Mouse (Mus musculus) G1E (cell line): ENCODE results near the gene Tmem150a. TPM values are rescaled to one million over a fixed set of nuclear protein-coding genes. Genes with fewer than 3 reads are reported as not detected.

Experiments used
- ATAC-seq: 2 replicates; pipeline ENCODE4 v1.8.0; 2016; ENCODE audit warnings: mild to moderate bottlenecking; ENCODE audit not compliant: insufficient number of reproducible peaks, poor library complexity, low FRiP score, severe bottlenecking; ENCODE audit errors: extremely low read depth
- DNase-seq: peaks from one replicate; pipeline ENCODE4 v3.0.0; 2012; ENCODE audit warnings: low spot score
- H3K27me3 ChIP-seq: 2 replicates; pipeline ENCODE4 v1.6.1; 2012; ENCODE audit warnings: mild to moderate bottlenecking, low read length, inconsistent platforms; ENCODE audit not compliant: insufficient read depth
- H3K36me3 ChIP-seq: replicated peaks from 2 replicates; pipeline ENCODE3; 2012; ENCODE audit warnings: mild to moderate bottlenecking, inconsistent platforms
- H3K4me1 ChIP-seq: 2 replicates; pipeline ENCODE4 v1.6.1; 2012; ENCODE audit warnings: low read depth, low read length, inconsistent platforms, mixed read lengths; ENCODE audit not compliant: insufficient read depth
- H3K4me3 ChIP-seq: 2 replicates; pipeline ENCODE4 v1.5.1; 2012; ENCODE audit warnings: low read depth, mild to moderate bottlenecking, inconsistent platforms, low read length, moderate library complexity, mixed read lengths
- H3K9me3 ChIP-seq: replicated peaks from 2 replicates; pipeline ENCODE4 v1.6.1; 2012; ENCODE audit warnings: inconsistent platforms
- CTCF ChIP-seq: IDR thresholded peaks from 2 replicates; pipeline ENCODE4 v1.5.1; 2012; ENCODE audit warnings: low read depth, low read length, inconsistent platforms, mixed read lengths
- GATA1 ChIP-seq: IDR thresholded peaks from 2 replicates; pipeline ENCODE4 v1.6.1; 2012; ENCODE audit warnings: borderline replicate concordance, low read length, inconsistent platforms, mixed read lengths
- GATA2 ChIP-seq: IDR thresholded peaks from 2 replicates; pipeline ENCODE4 v1.6.1; 2012; ENCODE audit warnings: low read depth, low read length, inconsistent platforms, borderline replicate concordance
- POLR2AphosphoS5 ChIP-seq: IDR thresholded peaks from 2 replicates; pipeline ENCODE4 v1.6.1; 2012; ENCODE audit warnings: low read depth, low read length, inconsistent platforms; ENCODE audit not compliant: insufficient replicate concordance
- TAL1 ChIP-seq: conservative IDR thresholded peaks from 2 replicates; pipeline ENCODE4 v1.6.1; 2012; ENCODE audit warnings: low read depth, low read length, inconsistent platforms, mixed read lengths
- polyA plus RNA-seq: library from polyadenylated mRNA; stranded (reverse); fragments of >175 nt; gene quantifications from 2 replicates; pipeline ENCODE4 v1.2.3, GENCODE M21; 2012
- total RNA-seq, 2 experiments: library from RNA; stranded (forward) in 1 of 2; stranded (reverse) in 1 of 2; fragments of 200-1000 nt in 1 of 2; fragments of >200 nt in 1 of 2; fragmentation: Nextera tagmentation in 1 of 2; gene quantifications; 2 replicates each; pipeline ENCODE4 v1.2.3; 2014 to 2017

Tmem150a gene
- total and polyA plus RNA-seq, 3 experiments = 0.55 to 6.0 (median 5.1) TPM

GRCm38 (mm10) chr6:72388791-72389329, 33.6 kb downstream of the Tmem150a start:
- Histone ChIP-seq H3K27me3 (no peaks in the 10 kb centered on the region), H3K4me3 (peak overlapping the region; percentile 87), H3K4me1 (peaks cover 75% of the 10 kb centered on the region), H3K9me3 (no peaks in the 10 kb centered on the region), H3K36me3 (peaks cover 73% of the 10 kb centered on the region)
- ATAC-seq = no peak
- TF ChIP-seq CTCF = no peak
- TF ChIP-seq GATA2 = no peak
- no peak for TF ChIP-seq GATA1
- TF ChIP-seq TAL1 = no peak
- TF ChIP-seq POLR2AphosphoS5 = no peak
- no peak for DNase-seq

- H3K36me3 ChIP-seq = peaks cover 77% of the 10 kb centered on the region
- H3K27me3 ChIP-seq = no peaks in the 10 kb centered on the region
- H3K9me3 ChIP-seq = no peaks in the 10 kb centered on the region
- ATAC-seq (peak; percentile 84), DNase-seq (peak; percentile 96)
- TF ChIP-seq GATA1 (no peak), TAL1 (peak; percentile 97)
- H3K4me1 ChIP-seq = peaks cover 75% of the 10 kb centered on the region
- peak overlapping the region; percentile 87 for H3K4me3 ChIP-seq
Observed at GRCm38 (mm10) chr6:72389471-72389940, 34.3 kb downstream of the Tmem150a start.

DNA sequence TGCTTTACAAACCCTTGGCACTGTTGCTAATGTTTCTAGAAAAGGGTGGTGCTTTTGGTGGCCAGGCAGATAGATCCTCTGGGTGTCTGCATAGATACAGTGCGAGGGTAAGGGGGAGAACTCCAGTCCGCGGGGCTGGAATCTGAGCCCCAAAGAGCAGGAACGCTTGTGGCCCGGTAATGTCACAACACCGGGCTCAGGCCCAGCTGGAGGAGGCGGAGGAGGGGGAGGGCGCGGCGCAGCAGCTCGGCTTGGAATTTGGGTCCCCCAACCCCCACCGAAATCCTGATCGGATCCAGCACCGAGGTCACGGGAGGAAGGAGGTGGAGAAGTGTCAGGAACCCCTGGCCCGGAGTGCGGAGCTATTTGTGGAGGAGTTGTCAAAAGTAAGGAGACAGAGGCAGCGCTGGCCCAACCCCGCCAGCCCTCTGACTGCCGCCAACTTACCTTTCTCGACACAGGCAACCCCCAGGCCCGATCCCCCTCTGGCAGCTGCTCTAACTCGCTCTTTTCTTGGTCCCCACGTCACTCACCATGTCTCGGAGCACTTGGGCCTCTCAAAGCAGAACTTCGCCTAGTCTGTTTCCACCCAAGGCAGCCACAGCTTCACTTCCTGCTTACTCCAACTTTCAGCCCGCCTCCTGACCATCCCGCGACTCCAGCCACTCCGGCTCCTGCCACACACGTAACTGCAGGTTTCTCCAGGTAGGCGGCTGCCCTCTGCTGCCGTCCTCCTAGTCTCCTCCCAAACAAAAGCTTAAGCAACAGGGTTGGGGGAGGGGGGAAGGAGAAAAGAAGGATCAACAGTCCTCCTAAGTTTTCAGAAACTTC, 34.9 kb downstream of the Tmem150a start, which contains the start of gene Vamp8:
TSS of gene Vamp8 (minus strand) at position 763 of the 831 bp plus-strand sequence.
- Histone ChIP-seq H3K27me3 (no peaks in the 10 kb centered on the region), H3K9me3 (no peaks in the 10 kb centered on the region), H3K4me3 (peak within 1 kb of the TSS; percentile 87), H3K36me3 (peaks cover 77% of the 10 kb centered on the region), H3K4me1 (peaks cover 74% of the 10 kb centered on the region)
- peak; percentile 29 for ATAC-seq
- TF ChIP-seq POLR2AphosphoS5 (0 out of 2 replicates have a peak, but pooled peaks have one; percentile 53), GATA1 (no peak)
- peak; percentile 38 for DNase-seq

- peak; percentile 64 for DNase-seq
- peak; percentile 23; the same call in 1 of the 2 replicates for ATAC-seq
- Histone ChIP-seq H3K36me3 (peaks cover 77% of the 10 kb centered on the region), H3K4me3 (peak overlapping the region; percentile 87), H3K4me1 (peaks cover 74% of the 10 kb centered on the region), H3K9me3 (no peaks in the 10 kb centered on the region), H3K27me3 (no peaks in the 10 kb centered on the region)
- TF ChIP-seq POLR2AphosphoS5 (0 out of 2 replicates have a peak, but pooled peaks have one; percentile 47), CTCF (no peak)
Observed at GRCm38 (mm10) chr6:72390795-72391521, 35.7 kb downstream of the Tmem150a start.

DNA sequence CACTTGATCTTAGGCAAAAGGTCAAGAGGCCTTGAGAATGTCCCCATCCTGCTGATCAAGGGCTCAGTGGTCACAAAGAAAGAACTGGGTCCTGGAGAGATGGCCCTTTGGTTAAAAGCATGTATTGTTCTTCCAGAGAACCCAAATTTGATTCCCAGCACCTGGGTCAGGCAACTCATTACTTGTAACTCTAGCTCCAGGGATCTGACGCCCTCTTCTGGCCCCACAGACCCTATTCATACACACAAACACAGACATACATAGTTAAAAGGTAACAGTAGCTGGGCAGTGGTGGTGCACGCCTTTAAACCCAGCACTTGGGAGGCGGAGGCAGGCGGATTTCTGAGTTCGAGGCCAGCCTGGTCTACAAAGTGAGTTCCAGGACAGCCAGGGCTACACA, 37.1 kb downstream of the Tmem150a start:
- no peaks in the 10 kb centered on the region for H3K9me3 ChIP-seq
- H3K27me3 ChIP-seq = no peaks in the 10 kb centered on the region
- DNase-seq (no peak), ATAC-seq (no peak)
- TF ChIP-seq GATA2 = no peak
- TF ChIP-seq POLR2AphosphoS5 = no peak
- TF ChIP-seq TAL1 = no peak
- no peak for TF ChIP-seq CTCF
- no peak for TF ChIP-seq GATA1
- H3K4me3 ChIP-seq = peak overlapping the region; percentile 53; the same call in 1 of the 2 replicates
- peaks cover 69% of the 10 kb centered on the region for H3K4me1 ChIP-seq
- peaks cover 74% of the 10 kb centered on the region for H3K36me3 ChIP-seq

- DNase-seq (no peak), ATAC-seq (no peak)
- Histone ChIP-seq H3K4me1 (peaks cover 69% of the 10 kb centered on the region), H3K4me3 (no peak overlapping the region), H3K9me3 (no peaks in the 10 kb centered on the region), H3K27me3 (no peaks in the 10 kb centered on the region), H3K36me3 (peaks cover 66% of the 10 kb centered on the region)
- TF ChIP-seq TAL1 (no peak), POLR2AphosphoS5 (no peak), CTCF (no peak), GATA2 (no peak), GATA1 (no peak)
Observed at GRCm38 (mm10) chr6:72396837-72397251, 41.6 kb downstream of the Tmem150a start.
